Mouse (Mus musculus): ENCODE measurements around the gene Kcnip4. TPM values are rescaled to one million over a fixed set of nuclear protein-coding genes. Genes with fewer than 3 reads are reported as not detected.

The Kcnip4 gene
- polyA plus RNA-seq, 1 experiment, result not detected

DNA sequence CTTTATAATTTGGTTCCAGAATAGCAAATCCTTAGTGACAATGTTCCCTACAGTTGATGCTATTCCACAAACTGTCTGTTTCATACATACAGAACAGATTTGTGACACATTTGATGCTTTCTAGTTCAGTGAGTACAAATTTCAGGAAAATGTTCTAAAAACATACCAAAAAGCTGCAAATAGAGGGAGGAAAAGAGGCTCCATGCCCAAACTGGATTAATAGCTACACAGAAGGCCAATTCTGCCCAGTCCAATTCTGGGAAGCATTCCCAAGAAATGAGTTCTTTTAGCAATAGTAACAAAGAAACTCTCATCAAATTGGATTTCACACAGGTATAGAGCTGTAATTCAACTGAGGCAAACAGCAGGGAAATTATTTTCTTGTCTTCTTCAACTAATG, 806.5 kb downstream of the Kcnip4 start:
- H3K27me3 ChIP-seq (ENCODE audit: control insufficient read depth), result no peaks in the 10 kb centered on the region
- no peaks in the 10 kb centered on the region for H3K4me1 ChIP-seq (ENCODE audit: control insufficient read depth)
- H3K9me3 ChIP-seq (ENCODE audit: control insufficient read depth, low read length), result no peaks in the 10 kb centered on the region
- no peaks in the 10 kb centered on the region for H3K36me3 ChIP-seq (ENCODE audit: control insufficient read depth)
- H3K4me3 ChIP-seq (replicated peaks), result no peak overlapping the region
- TF ChIP-seq GATA1 (IDR thresholded peaks at IDR 0.05; ENCODE audit: low read length) (no peak), TAL1 (IDR thresholded peaks at IDR 0.05; ENCODE audit: low read length) (no peak)

DNA sequence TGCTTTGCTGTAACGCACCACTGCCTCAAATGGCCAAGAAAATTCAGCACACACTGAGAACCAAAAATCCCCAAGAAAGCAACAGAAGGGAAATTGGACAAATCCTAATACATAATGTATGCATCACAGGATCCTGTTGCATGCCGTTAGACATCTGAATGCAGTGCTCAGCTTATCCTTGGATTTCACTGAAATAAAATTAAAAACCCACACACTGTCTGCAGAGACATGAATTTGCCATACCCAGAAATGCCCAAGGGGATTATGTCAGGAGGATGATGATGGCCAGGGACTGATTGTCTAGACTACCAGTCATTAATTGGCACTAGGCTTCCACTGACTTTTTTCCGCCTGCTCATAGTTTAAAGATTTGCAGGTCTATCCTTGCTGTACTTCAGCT, 818.7 kb downstream of the Kcnip4 start:
- TF ChIP-seq GATA1 (IDR thresholded peaks at IDR 0.05; ENCODE audit: low read length), result no peak
- TF ChIP-seq TAL1 (IDR thresholded peaks at IDR 0.05; ENCODE audit: low read length), result no peak
- Histone ChIP-seq H3K9me3 (ENCODE audit: control insufficient read depth, low read length) (no peaks in the 10 kb centered on the region), H3K27me3 (ENCODE audit: control insufficient read depth) (no peaks in the 10 kb centered on the region), H3K4me3 (replicated peaks) (no peak overlapping the region), H3K4me1 (ENCODE audit: control insufficient read depth) (no peaks in the 10 kb centered on the region), H3K36me3 (ENCODE audit: control insufficient read depth) (no peaks in the 10 kb centered on the region)

DNA sequence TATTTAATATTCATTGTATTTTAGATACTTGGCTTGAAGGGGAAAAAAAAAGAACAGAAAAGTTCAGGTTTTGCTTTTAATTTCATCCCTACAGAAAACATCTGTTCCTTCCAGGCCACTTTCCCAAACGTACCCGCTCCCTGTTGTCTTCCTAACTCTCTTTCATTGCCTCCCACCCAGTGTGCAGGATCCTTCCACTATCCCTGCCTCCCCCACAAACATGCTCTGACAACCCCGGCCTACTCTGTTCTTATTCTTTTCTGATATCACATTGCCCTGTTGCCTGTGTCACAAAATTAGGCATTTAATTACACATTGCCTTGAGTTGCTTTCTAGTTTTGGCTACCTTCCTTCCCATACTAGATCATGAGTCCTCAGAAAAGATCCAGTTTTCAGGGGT, 837.6 kb downstream of the Kcnip4 start:
- H3K9me3 ChIP-seq (ENCODE audit: control insufficient read depth, low read length), result no peaks in the 10 kb centered on the region
- no peaks in the 10 kb centered on the region for H3K27me3 ChIP-seq (ENCODE audit: control insufficient read depth)
- no peaks in the 10 kb centered on the region for H3K4me1 ChIP-seq (ENCODE audit: control insufficient read depth)
- TF ChIP-seq TAL1 (IDR thresholded peaks at IDR 0.05; ENCODE audit: low read length) (no peak), GATA1 (IDR thresholded peaks at IDR 0.05; ENCODE audit: low read length) (no peak)
- no peak overlapping the region for H3K4me3 ChIP-seq (replicated peaks)
- no peaks in the 10 kb centered on the region for H3K36me3 ChIP-seq (ENCODE audit: control insufficient read depth)

GRCm38 (mm10) chr5:48679733-48680595, 844.7 kb downstream of the Kcnip4 start:
- H3K36me3 ChIP-seq (ENCODE audit: control insufficient read depth), result no peaks in the 10 kb centered on the region
- no peak for TF ChIP-seq GATA1 (IDR thresholded peaks at IDR 0.05; ENCODE audit: low read length)
- TF ChIP-seq TAL1 (IDR thresholded peaks at IDR 0.05; ENCODE audit: low read length), result no peak
- no peak overlapping the region for H3K4me3 ChIP-seq (replicated peaks)
- H3K4me1 ChIP-seq (ENCODE audit: control insufficient read depth), result no peaks in the 10 kb centered on the region
- H3K27me3 ChIP-seq (ENCODE audit: control insufficient read depth), result no peaks in the 10 kb centered on the region
- H3K9me3 ChIP-seq (ENCODE audit: control insufficient read depth, low read length), result no peaks in the 10 kb centered on the region

- TF ChIP-seq TAL1 (IDR thresholded peaks at IDR 0.05; ENCODE audit: low read length) (no peak), GATA1 (IDR thresholded peaks at IDR 0.05; ENCODE audit: low read length) (no peak)
- H3K4me1 ChIP-seq (ENCODE audit: control insufficient read depth), result no peaks in the 10 kb centered on the region
- H3K9me3 ChIP-seq (ENCODE audit: control insufficient read depth, low read length), result no peaks in the 10 kb centered on the region
- H3K36me3 ChIP-seq (ENCODE audit: control insufficient read depth), result no peaks in the 10 kb centered on the region
- no peaks in the 10 kb centered on the region for H3K27me3 ChIP-seq (ENCODE audit: control insufficient read depth)
- H3K4me3 ChIP-seq (replicated peaks), result no peak overlapping the region
These were observed 862.2 kb downstream of the Kcnip4 start for GRCm38 (mm10) chr5:48662504-48662903.

DNA sequence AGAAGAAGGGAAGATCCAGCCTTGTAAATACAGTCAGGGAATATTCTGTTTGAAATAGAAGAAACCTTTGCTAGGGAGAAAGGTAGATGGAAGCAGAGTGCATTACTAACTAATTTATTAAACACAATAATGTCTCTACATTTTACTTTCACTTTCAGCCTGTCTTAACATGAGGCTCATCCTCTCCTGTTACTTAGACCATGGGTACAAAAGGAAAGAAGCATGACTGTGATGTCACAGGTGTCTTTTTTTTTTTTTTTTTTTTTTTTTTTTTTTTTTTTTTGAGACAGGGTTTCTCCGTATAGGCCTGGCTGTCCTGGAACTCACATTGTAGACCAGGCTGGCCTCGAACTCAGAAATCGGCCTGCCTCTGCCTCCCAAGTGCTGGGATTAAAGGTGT, 864.7 kb downstream of the Kcnip4 start:
- Histone ChIP-seq H3K4me3 (replicated peaks) (no peak overlapping the region), H3K4me1 (ENCODE audit: control insufficient read depth) (no peaks in the 10 kb centered on the region), H3K36me3 (ENCODE audit: control insufficient read depth) (no peaks in the 10 kb centered on the region), H3K27me3 (ENCODE audit: control insufficient read depth) (no peaks in the 10 kb centered on the region), H3K9me3 (ENCODE audit: control insufficient read depth, low read length) (no peaks in the 10 kb centered on the region)
- TF ChIP-seq GATA1 (IDR thresholded peaks at IDR 0.05; ENCODE audit: low read length) (no peak), TAL1 (IDR thresholded peaks at IDR 0.05; ENCODE audit: low read length) (no peak)

GRCm38 (mm10) chr5:48650496-48650895, 874.2 kb downstream of the Kcnip4 start:
- Histone ChIP-seq H3K27me3 (ENCODE audit: control insufficient read depth) (no peaks in the 10 kb centered on the region), H3K4me1 (ENCODE audit: control insufficient read depth) (no peaks in the 10 kb centered on the region), H3K36me3 (ENCODE audit: control insufficient read depth) (no peaks in the 10 kb centered on the region), H3K9me3 (ENCODE audit: control insufficient read depth, low read length) (no peaks in the 10 kb centered on the region), H3K4me3 (replicated peaks) (no peak overlapping the region)
- TF ChIP-seq GATA1 (IDR thresholded peaks at IDR 0.05; ENCODE audit: low read length), result no peak

DNA sequence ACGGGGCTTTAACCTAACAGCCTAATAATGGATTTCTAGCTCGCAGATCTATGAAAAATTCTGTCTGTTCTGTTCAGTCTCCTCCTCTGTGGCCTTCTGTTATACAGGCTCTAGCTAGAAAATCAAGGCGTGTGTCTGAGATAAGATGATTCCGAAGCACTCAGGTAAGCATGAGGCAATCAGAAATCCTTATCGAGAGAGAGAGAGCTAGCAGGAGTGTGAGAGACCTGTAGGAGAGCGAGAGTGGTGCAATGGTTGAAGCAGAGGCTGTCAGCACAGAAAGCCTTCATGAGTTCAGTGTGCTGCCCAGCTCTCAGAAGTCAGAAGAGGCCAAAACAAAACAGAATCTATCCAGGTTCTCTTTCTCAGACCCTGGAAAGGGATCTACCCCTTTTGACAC, 888.0 kb downstream of the Kcnip4 start:
- H3K4me3 ChIP-seq (replicated peaks), result no peak overlapping the region
- H3K36me3 ChIP-seq (ENCODE audit: control insufficient read depth), result no peaks in the 10 kb centered on the region
- H3K4me1 ChIP-seq (ENCODE audit: control insufficient read depth), result no peaks in the 10 kb centered on the region
- TF ChIP-seq TAL1 (IDR thresholded peaks at IDR 0.05; ENCODE audit: low read length) (no peak), GATA1 (IDR thresholded peaks at IDR 0.05; ENCODE audit: low read length) (no peak)
- H3K27me3 ChIP-seq (ENCODE audit: control insufficient read depth), result no peaks in the 10 kb centered on the region
- no peaks in the 10 kb centered on the region for H3K9me3 ChIP-seq (ENCODE audit: control insufficient read depth, low read length)

GRCm38 (mm10) chr5:48633631-48634030, 891.1 kb downstream of the Kcnip4 start:
- Histone ChIP-seq H3K36me3 (ENCODE audit: control insufficient read depth) (no peaks in the 10 kb centered on the region), H3K4me1 (ENCODE audit: control insufficient read depth) (no peaks in the 10 kb centered on the region), H3K9me3 (ENCODE audit: control insufficient read depth, low read length) (no peaks in the 10 kb centered on the region), H3K4me3 (replicated peaks) (no peak overlapping the region), H3K27me3 (ENCODE audit: control insufficient read depth) (no peaks in the 10 kb centered on the region)
- TF ChIP-seq TAL1 (IDR thresholded peaks at IDR 0.05; ENCODE audit: low read length), result no peak
- TF ChIP-seq GATA1 (IDR thresholded peaks at IDR 0.05; ENCODE audit: low read length), result no peak
